Mouse (Mus musculus): ENCODE results near the gene Rftn2. TPM values are rescaled to one million over a fixed set of nuclear protein-coding genes. Genes with fewer than 3 reads are reported as not detected.

Gene Rftn2
- 10.3 and 11.2 TPM in 2 replicates for polyA plus RNA-seq (2015; fragmentation: Nextera tagmentation; extraction: Ambion mirVana)

DNA sequence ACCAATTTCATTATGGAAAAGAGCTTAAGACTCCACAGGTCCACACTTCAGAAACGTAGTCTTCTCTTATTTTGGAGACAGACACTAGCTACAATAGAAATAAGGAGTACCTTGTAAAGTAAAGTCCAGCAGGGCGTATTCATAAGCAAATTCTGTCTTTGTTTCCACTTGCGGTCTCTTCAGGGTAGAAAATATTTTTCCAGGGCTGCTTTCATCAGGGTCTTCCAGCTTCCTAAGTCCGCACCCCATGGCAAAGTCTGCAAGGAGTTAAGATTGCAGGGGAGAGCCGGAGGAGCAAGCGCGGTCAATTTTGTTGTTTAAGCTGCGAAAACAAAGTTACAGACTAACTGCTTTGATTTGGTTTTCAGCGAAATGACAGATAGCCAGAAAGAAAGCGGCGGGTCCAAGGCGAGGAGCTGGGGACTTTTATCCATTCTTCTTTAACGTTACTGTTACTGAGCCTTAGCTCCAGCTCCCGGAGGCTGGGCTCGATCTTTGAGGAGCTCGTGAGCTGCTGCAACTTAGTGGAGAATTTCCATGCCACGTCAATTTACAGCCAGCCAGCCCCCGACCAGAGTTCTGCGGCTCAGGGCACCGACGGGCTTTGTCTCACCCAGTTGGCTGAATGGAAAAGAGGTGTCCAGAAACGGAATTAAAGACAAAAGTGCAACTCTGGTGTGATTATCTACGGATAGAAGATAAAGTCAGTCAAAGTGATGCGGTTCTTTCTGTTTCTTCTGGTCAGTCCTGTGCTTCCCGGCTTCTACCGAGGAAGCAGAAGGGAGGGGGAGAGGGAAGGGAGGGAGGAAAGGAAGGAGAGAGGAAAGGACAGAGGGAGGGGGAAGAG is at the start of gene Rftn2:
TSS of gene Rftn2 (minus strand) at position 772 of the 847 bp plus-strand sequence.
- 4% methylated on average over 26 of the region's 26 CpGs for WGBS
- peak within 1 kb of the TSS; percentile 60 for H3K4me2 ChIP-seq (ENCODE audit: low read depth, low read length)
- H3K4me3 ChIP-seq (ENCODE audit: low read length) = peak within 1 kb of the TSS; percentile 62

DNA sequence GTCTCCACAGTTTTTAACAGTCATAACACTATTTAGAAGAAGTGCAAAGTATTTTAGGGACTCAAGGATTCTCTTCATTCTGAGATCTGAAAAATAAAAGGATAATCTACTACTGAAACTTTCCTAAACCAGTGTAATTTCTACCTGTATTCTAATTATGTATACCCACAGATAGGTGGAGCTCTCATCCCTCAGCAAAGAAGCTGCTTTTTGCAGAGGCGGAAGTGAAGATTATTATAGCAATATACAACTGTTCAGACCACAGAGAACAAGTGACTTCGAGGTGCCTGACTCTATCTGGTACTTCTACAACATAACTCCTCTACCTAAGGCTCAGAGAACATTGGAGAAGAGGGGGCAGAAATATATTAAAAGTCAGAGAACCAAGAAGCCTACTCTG is 38.9 kb upstream of the Rftn2 start:
- no peak for ATAC-seq (replicated peaks; ENCODE audit: extremely low read depth, insufficient read depth, low FRiP score)
- 59% methylated on average over 2 of the region's 2 CpGs for WGBS
- H3K36me3 ChIP-seq (ENCODE audit: control insufficient read depth, insufficient read depth) = no peaks in the 10 kb centered on the region

More for the DNA sequence above, at the start of gene Rftn2:
- no peaks in the 10 kb centered on the region for H3K27me3 ChIP-seq (ENCODE audit: control insufficient read depth, insufficient read depth, low read length)
- peak within 1 kb of the TSS; percentile 63 for H3K27ac ChIP-seq (ENCODE audit: low read length)
- H3K36me3 ChIP-seq (ENCODE audit: control insufficient read depth, insufficient read depth) = no peaks in the 10 kb centered on the region
- peaks cover 9% of the 10 kb centered on the region for H3K4me1 ChIP-seq (ENCODE audit: control insufficient read depth, insufficient read depth, low read length)
- peak; percentile 56 for ATAC-seq (replicated peaks; ENCODE audit: extremely low read depth, insufficient read depth, low FRiP score)
- no peaks in the 10 kb centered on the region for H3K9me3 ChIP-seq (replicated peaks; ENCODE audit: control insufficient read depth, low read length)
- H3K9ac ChIP-seq (ENCODE audit: low read length) = peak within 1 kb of the TSS; percentile 69

GRCm38 (mm10) chr1:55264385-55264784 is 37.8 kb upstream of the Rftn2 start:
- no peak for ATAC-seq (replicated peaks; ENCODE audit: extremely low read depth, insufficient read depth, low FRiP score)
- no peaks in the 10 kb centered on the region for H3K36me3 ChIP-seq (ENCODE audit: control insufficient read depth, insufficient read depth)
- 10% methylated on average over 2 of the region's 2 CpGs for WGBS
- no peaks in the 10 kb centered on the region for H3K4me1 ChIP-seq (ENCODE audit: control insufficient read depth, insufficient read depth, low read length)
- no peak overlapping the region for H3K4me2 ChIP-seq (ENCODE audit: low read depth, low read length)
- no peaks in the 10 kb centered on the region for H3K9me3 ChIP-seq (replicated peaks; ENCODE audit: control insufficient read depth, low read length)
- H3K4me3 ChIP-seq (ENCODE audit: low read length) = no peak overlapping the region
- H3K9ac ChIP-seq (ENCODE audit: low read length) = no peak overlapping the region
- H3K27me3 ChIP-seq (ENCODE audit: control insufficient read depth, insufficient read depth, low read length) = no peaks in the 10 kb centered on the region
- no peak overlapping the region for H3K27ac ChIP-seq (ENCODE audit: low read length)

More for the DNA sequence above, 38.9 kb upstream of the Rftn2 start:
- Histone ChIP-seq H3K27ac (ENCODE audit: low read length) (no peak overlapping the region), H3K4me1 (ENCODE audit: control insufficient read depth, insufficient read depth, low read length) (no peaks in the 10 kb centered on the region), H3K9ac (ENCODE audit: low read length) (no peak overlapping the region), H3K9me3 (replicated peaks; ENCODE audit: control insufficient read depth, low read length) (no peaks in the 10 kb centered on the region), H3K27me3 (ENCODE audit: control insufficient read depth, insufficient read depth, low read length) (no peaks in the 10 kb centered on the region), H3K4me3 (ENCODE audit: low read length) (no peak overlapping the region), H3K4me2 (ENCODE audit: low read depth, low read length) (no peak overlapping the region)

GRCm38 (mm10) chr1:55246374-55246773 is 19.8 kb upstream of the Rftn2 start:
- 83% methylated on average over 2 of the region's 2 CpGs for WGBS
- Histone ChIP-seq H3K27ac (ENCODE audit: low read length) (no peak overlapping the region), H3K4me2 (ENCODE audit: low read depth, low read length) (no peak overlapping the region), H3K9ac (ENCODE audit: low read length) (no peak overlapping the region), H3K4me3 (ENCODE audit: low read length) (no peak overlapping the region), H3K9me3 (replicated peaks; ENCODE audit: control insufficient read depth, low read length) (no peaks in the 10 kb centered on the region), H3K27me3 (ENCODE audit: control insufficient read depth, insufficient read depth, low read length) (no peaks in the 10 kb centered on the region), H3K4me1 (ENCODE audit: control insufficient read depth, insufficient read depth, low read length) (no peaks in the 10 kb centered on the region), H3K36me3 (ENCODE audit: control insufficient read depth, insufficient read depth) (0 out of 2 replicates have a peak, but pooled peaks cover 2% of the 10 kb centered on the region)
- ATAC-seq (replicated peaks; ENCODE audit: extremely low read depth, insufficient read depth, low FRiP score) = no peak

GRCm38 (mm10) chr1:55239237-55239636 is 12.7 kb upstream of the Rftn2 start:
- Histone ChIP-seq H3K9ac (ENCODE audit: low read length) (peak overlapping the region; percentile 21; the same call in 1 of the 2 replicates), H3K4me1 (ENCODE audit: control insufficient read depth, insufficient read depth, low read length) (peaks cover 22% of the 10 kb centered on the region), H3K27me3 (ENCODE audit: control insufficient read depth, insufficient read depth, low read length) (no peaks in the 10 kb centered on the region), H3K36me3 (ENCODE audit: control insufficient read depth, insufficient read depth) (0 out of 2 replicates have a peak, but pooled peaks cover 2% of the 10 kb centered on the region), H3K27ac (ENCODE audit: low read length) (no peak overlapping the region), H3K4me2 (ENCODE audit: low read depth, low read length) (peak overlapping the region; percentile 99), H3K9me3 (replicated peaks; ENCODE audit: control insufficient read depth, low read length) (no peaks in the 10 kb centered on the region), H3K4me3 (ENCODE audit: low read length) (peak overlapping the region; percentile 92)
- WGBS = 0% methylated on average over 1 of the region's 1 CpGs
- no peak for ATAC-seq (replicated peaks; ENCODE audit: extremely low read depth, insufficient read depth, low FRiP score)

GRCm38 (mm10) chr1:55238496-55238895 is 11.9 kb upstream of the Rftn2 start:
- Histone ChIP-seq H3K27ac (ENCODE audit: low read length) (no peak overlapping the region), H3K4me3 (ENCODE audit: low read length) (peak overlapping the region; percentile 92), H3K27me3 (ENCODE audit: control insufficient read depth, insufficient read depth, low read length) (no peaks in the 10 kb centered on the region), H3K36me3 (ENCODE audit: control insufficient read depth, insufficient read depth) (0 out of 2 replicates have a peak, but pooled peaks cover 2% of the 10 kb centered on the region), H3K9ac (ENCODE audit: low read length) (peak overlapping the region; percentile 82), H3K9me3 (replicated peaks; ENCODE audit: control insufficient read depth, low read length) (no peaks in the 10 kb centered on the region), H3K4me1 (ENCODE audit: control insufficient read depth, insufficient read depth, low read length) (peaks cover 22% of the 10 kb centered on the region), H3K4me2 (ENCODE audit: low read depth, low read length) (peak overlapping the region; percentile 99)
- no peak for ATAC-seq (replicated peaks; ENCODE audit: extremely low read depth, insufficient read depth, low FRiP score)
- 36% methylated on average over 13 of the region's 13 CpGs for WGBS

- ATAC-seq (replicated peaks; ENCODE audit: extremely low read depth, insufficient read depth, low FRiP score) = peak; percentile 34
Measured at GRCm38 (mm10) chr1:55237643-55238161, 11.1 kb upstream of the Rftn2 start.

DNA sequence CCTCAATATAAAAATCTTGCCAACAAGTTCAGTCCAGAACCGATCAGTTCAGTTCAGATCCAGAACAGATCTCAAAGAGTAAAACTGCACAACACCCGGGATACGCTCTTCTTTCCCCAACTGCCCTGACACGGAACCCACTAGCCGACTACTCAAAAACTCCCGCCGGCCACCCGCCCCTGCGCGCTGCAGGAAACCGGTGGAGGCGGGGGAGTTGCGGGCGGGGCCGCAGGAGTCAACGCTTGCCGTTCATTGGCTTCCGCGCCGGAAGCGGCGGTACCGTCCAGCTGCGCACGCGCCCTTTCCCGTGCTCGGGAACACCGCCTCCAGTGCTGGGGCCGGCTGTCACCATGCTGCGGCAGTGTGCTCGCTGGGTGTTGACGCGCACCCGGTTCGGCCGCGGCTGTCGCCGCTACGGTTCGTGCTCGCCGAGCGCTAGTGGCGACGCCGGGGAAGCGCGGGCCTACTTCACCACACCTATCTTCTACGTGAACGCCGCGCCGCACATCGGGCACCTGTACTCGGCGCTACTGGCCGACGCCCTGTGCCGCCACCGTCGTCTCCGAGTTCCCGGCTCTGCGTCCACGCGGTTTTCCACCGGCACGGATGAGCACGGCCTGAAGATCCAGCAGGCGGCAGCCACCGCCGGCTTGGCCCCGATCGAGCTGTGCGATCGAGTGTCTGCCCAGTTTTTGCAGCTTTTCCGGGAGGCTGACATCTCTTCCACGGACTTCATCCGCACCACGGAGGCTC is 10.5 kb upstream of the Rftn2 start, which contains the start of gene Mars2:
TSS of gene Mars2 (plus strand) at position 288 of the 753 bp plus-strand sequence.
- Histone ChIP-seq H3K4me1 (ENCODE audit: control insufficient read depth, insufficient read depth, low read length) (peaks cover 22% of the 10 kb centered on the region), H3K36me3 (ENCODE audit: control insufficient read depth, insufficient read depth) (no peaks in the 10 kb centered on the region), H3K9ac (ENCODE audit: low read length) (peak within 1 kb of the TSS; percentile 82), H3K4me2 (ENCODE audit: low read depth, low read length) (peak within 1 kb of the TSS; percentile 99), H3K27ac (ENCODE audit: low read length) (peak within 1 kb of the TSS; percentile 65), H3K27me3 (ENCODE audit: control insufficient read depth, insufficient read depth, low read length) (no peaks in the 10 kb centered on the region), H3K9me3 (replicated peaks; ENCODE audit: control insufficient read depth, low read length) (no peaks in the 10 kb centered on the region), H3K4me3 (ENCODE audit: low read length) (peak within 1 kb of the TSS; percentile 92)
- WGBS = under 1% methylated on average over 82 of the region's 82 CpGs
- ATAC-seq (replicated peaks; ENCODE audit: extremely low read depth, insufficient read depth, low FRiP score) = peak; percentile 99

More at GRCm38 (mm10) chr1:55237643-55238161, 11.1 kb upstream of the Rftn2 start:
- peaks cover 22% of the 10 kb centered on the region for H3K4me1 ChIP-seq (ENCODE audit: control insufficient read depth, insufficient read depth, low read length)
- under 1% methylated on average over 23 of the region's 23 CpGs for WGBS
- no peaks in the 10 kb centered on the region for H3K27me3 ChIP-seq (ENCODE audit: control insufficient read depth, insufficient read depth, low read length)
- H3K27ac ChIP-seq (ENCODE audit: low read length) = peak overlapping the region; percentile 65
- peak overlapping the region; percentile 82 for H3K9ac ChIP-seq (ENCODE audit: low read length)
- no peaks in the 10 kb centered on the region for H3K9me3 ChIP-seq (replicated peaks; ENCODE audit: control insufficient read depth, low read length)
- peak overlapping the region; percentile 99 for H3K4me2 ChIP-seq (ENCODE audit: low read depth, low read length)
- H3K4me3 ChIP-seq (ENCODE audit: low read length) = peak overlapping the region; percentile 92
- 0 out of 2 replicates have a peak, but pooled peaks cover 2% of the 10 kb centered on the region for H3K36me3 ChIP-seq (ENCODE audit: control insufficient read depth, insufficient read depth)

All from heart, embryonic 16.5 days (tissue).